Mouse (Mus musculus): Measurements from ENCODE around the gene Itih2.

- TF ChIP-seq CTCF (IDR thresholded peaks at IDR 0.05 in 2 of 3, conservative IDR thresholded peaks at IDR 0.05 in 1 of 3; ENCODE audit: control insufficient read depth in 1 of 3, insufficient read depth in 1 of 3, low read depth in 2 of 3, low read length in 3 of 3, poor library complexity in 1 of 3, severe bottlenecking in 1 of 3) (peak; percentile 51 to 85 (median 58)), MXI1 (IDR thresholded peaks at IDR 0.05; ENCODE audit: low read depth, low read length) (no peak), MYB (IDR thresholded peaks at IDR 0.05; ENCODE audit: low read depth, low read length) (no peak), EP300 (IDR thresholded peaks at IDR 0.05; ENCODE audit: low read depth in 1 of 2, low read length in 2 of 2) (no peak), USF2 (IDR thresholded peaks at IDR 0.05; ENCODE audit: borderline replicate concordance in 1 of 2, insufficient read depth in 1 of 2, low read depth in 1 of 2, low read length in 2 of 2) (no peak), POLR2A (IDR thresholded peaks at IDR 0.05; ENCODE audit: control insufficient read depth in 1 of 2, insufficient read depth in 1 of 2, low read depth in 1 of 2, low read length in 2 of 2, poor library complexity in 1 of 2) (no peak), NRF1 (IDR thresholded peaks at IDR 0.05; ENCODE audit: insufficient read depth, low read depth, low read length, poor library complexity, severe bottlenecking) (no peak), CHD1 (IDR thresholded peaks at IDR 0.05; ENCODE audit: low read depth, low read length) (no peak), MEF2A (IDR thresholded peaks at IDR 0.05; ENCODE audit: extremely low read depth, insufficient replicate concordance, low read depth, low read length, poor library complexity, severe bottlenecking) (no peak), TCF12 (IDR thresholded peaks at IDR 0.05; ENCODE audit: low read depth, low read length) (no peak), POLR2AphosphoS2 (IDR thresholded peaks at IDR 0.05; ENCODE audit: low read length) (no peak), JUND (IDR thresholded peaks at IDR 0.05; ENCODE audit: low read depth, low read length) (no peak)
Measured at GRCm38 (mm10) chr2:10142472-10143454, 11.6 kb upstream of the Itih2 start.

Data from MEL (cell line).